Mouse (Mus musculus): ENCODE data around the gene Tpst2.

GRCm38 (mm10) chr5:112247399-112247798 lies 29.1 kb upstream of the Tpst2 start:
- TF ChIP-seq POLR2A (IDR thresholded peaks at IDR 0.05; ENCODE audit: extremely low read depth, insufficient read depth, low read length) (no peak), CTCF (IDR thresholded peaks at IDR 0.05; ENCODE audit: low read depth, low read length) (no peak)

All from liver, adult 2 months (tissue).